Mouse (Mus musculus) left cerebral cortex, adult 11 months (tissue): Measurements from ENCODE around the gene Ndel1.
A peak's percentile ranks its signal among the peaks of the same experiment; 100 is the strongest.
"Not testable (repeated sequence)": the region's sequence is repeated elsewhere in the genome, so short reads cannot be mapped to it uniquely, and the experiment has no call there.

Source experiments
- DNase-seq: peaks from one replicate; pipeline ENCODE4 v3.0.0; 2022; ENCODE audit warnings: low spot score

Gene Ndel1

GRCm38 (mm10) chr11:68851644-68852485, 19.8 kb downstream of the Ndel1 start:
- DNase-seq: no peak

GRCm38 (mm10) chr11:68850862-68851261, 20.8 kb downstream of the Ndel1 start:
- no peak for DNase-seq

- no peak for DNase-seq
Measured at GRCm38 (mm10) chr11:68839606-68840005, 32.1 kb downstream of the Ndel1 start.

GRCm38 (mm10) chr11:68835034-68835433, 36.6 kb downstream of the Ndel1 start:
- DNase-seq: no peak

GRCm38 (mm10) chr11:68833593-68833992, 38.1 kb downstream of the Ndel1 start:
- DNase-seq: no peak

- no peak for DNase-seq
Measured at GRCm38 (mm10) chr11:68832793-68833192, 38.9 kb downstream of the Ndel1 start.

- DNase-seq: not testable (repeated sequence)
Measured at GRCm38 (mm10) chr11:68831580-68831979, 40.1 kb downstream of the Ndel1 start.

- DNase-seq: no peak
Measured at GRCm38 (mm10) chr11:68826735-68827134, 44.9 kb downstream of the Ndel1 start.

- DNase-seq: no peak
Measured at GRCm38 (mm10) chr11:68822326-68822725, 49.3 kb downstream of the Ndel1 start.

GRCm38 (mm10) chr11:68819226-68819805, 52.3 kb downstream of the Ndel1 start:
- DNase-seq: no peak

- no peak for DNase-seq
Measured at GRCm38 (mm10) chr11:68818416-68818815, 53.2 kb downstream of the Ndel1 start.

- DNase-seq: no peak
Measured at GRCm38 (mm10) chr11:68811881-68812577, 59.6 kb downstream of the Ndel1 start.

- DNase-seq: peak; percentile 50
Measured at GRCm38 (mm10) chr11:68807787-68808186, 63.9 kb downstream of the Ndel1 start.

- DNase-seq: no peak
Measured at GRCm38 (mm10) chr11:68805148-68805547, 66.5 kb downstream of the Ndel1 start.

GRCm38 (mm10) chr11:68798258-68798657, 73.4 kb downstream of the Ndel1 start:
- no peak for DNase-seq

GRCm38 (mm10) chr11:68791794-68792193, 79.9 kb downstream of the Ndel1 start:
- DNase-seq: no peak

- DNase-seq: no peak
Measured at GRCm38 (mm10) chr11:68790720-68791119, 80.9 kb downstream of the Ndel1 start.

GRCm38 (mm10) chr11:68787222-68787621, 84.4 kb downstream of the Ndel1 start:
- DNase-seq: no peak

GRCm38 (mm10) chr11:68785813-68786212, 85.8 kb downstream of the Ndel1 start:
- DNase-seq: no peak

GRCm38 (mm10) chr11:68782336-68782735, 89.3 kb downstream of the Ndel1 start:
- DNase-seq: no peak

GRCm38 (mm10) chr11:68780466-68781114, 91.1 kb downstream of the Ndel1 start:
- DNase-seq: no peak

- no peak for DNase-seq
Measured at GRCm38 (mm10) chr11:68779735-68780465, 91.8 kb downstream of the Ndel1 start.
